Mouse (Mus musculus): ENCODE data around the gene Zfp61.

DNA sequence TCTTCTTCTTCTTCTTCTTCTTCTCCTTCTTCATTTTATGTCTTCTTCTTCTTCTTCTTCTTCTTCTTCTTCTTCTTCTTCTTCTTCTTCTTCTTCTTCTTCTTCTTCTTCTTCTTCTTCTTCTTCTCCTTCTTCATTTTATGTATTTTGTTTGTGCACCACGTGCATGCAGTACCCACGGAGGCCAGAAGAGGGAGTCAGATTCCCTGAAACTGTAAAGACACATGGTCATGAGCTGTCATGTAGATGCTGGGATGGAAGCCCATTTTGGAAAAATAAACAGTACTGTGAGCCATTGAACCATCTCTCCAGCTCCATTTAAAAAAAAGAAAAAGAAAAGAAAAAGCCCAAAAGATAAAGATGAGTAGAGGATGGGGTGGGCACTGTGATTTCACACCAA, 37.2 kb upstream of the Zfp61 start:
- TF ChIP-seq POLR2A (IDR thresholded peaks at IDR 0.05; ENCODE audit: low read depth, low read length): no peak
- no peak for TF ChIP-seq CTCF (IDR thresholded peaks at IDR 0.05; ENCODE audit: borderline replicate concordance, insufficient read depth, low read length)
